Mouse (Mus musculus) ovary, postnatal 10 days (tissue): ENCODE data around the gene Tctn3.

ENCODE experiments used
- DNase-seq: peaks from one replicate; pipeline ENCODE4 v3.0.0; 2022; ENCODE audit warnings: low spot score

The Tctn3 gene

GRCm38 (mm10) chr19:40611830-40612506 is at the start of gene Tctn3, which contains the start of gene Entpd1:
TSS of gene Tctn3 (minus strand) at chr19:40612233.
TSS of gene Entpd1 (plus strand) at chr19:40612366.
- peak; percentile 88 for DNase-seq

DNA sequence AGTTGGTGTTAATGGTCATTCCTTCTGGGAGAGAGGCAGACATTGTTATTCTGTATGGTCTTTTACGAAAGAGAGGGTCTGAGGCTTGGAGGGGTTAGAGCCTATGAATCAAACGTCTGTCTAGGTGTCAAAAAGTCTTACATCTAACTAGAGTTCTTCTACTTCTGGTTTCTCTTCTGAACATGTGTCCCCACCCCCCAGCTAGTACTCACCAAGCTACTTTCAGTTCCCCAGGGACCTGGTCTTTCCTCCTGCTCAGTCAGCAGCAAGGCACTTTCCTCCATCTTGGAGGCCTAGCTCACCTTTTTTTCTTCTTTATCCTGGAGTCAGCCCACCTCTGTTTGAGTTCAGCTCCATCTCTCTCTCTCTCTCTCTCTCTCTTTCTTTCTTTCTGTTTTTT is 49.1 kb upstream of the Tctn3 start:
- DNase-seq = no peak

GRCm38 (mm10) chr19:40660510-40660909 is 48.5 kb upstream of the Tctn3 start:
- no peak for DNase-seq

GRCm38 (mm10) chr19:40659651-40660478 is 47.8 kb upstream of the Tctn3 start:
- DNase-seq = no peak

GRCm38 (mm10) chr19:40658935-40659334 is 46.9 kb upstream of the Tctn3 start:
- no peak for DNase-seq

DNA sequence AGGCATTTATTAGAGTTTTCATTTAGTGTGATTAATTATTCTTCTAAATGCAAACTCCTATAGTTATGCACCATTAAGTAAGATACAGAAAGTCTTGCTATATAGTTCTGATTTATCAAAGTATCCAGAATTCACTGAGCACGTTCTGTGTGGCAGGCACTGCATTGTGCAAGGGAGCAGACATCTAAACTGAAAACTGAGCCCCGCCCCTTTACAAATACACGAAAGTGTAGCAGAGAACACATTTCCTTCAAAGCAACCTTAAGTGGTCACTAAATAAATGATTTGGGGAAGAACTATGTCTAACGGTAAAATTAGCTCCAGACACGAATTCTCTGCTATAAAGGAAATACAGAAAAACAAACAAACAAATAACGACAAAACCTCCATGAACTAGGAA is 46.2 kb upstream of the Tctn3 start:
- DNase-seq = no peak

GRCm38 (mm10) chr19:40656207-40656606 is 44.2 kb upstream of the Tctn3 start:
- DNase-seq = no peak

GRCm38 (mm10) chr19:40650090-40650489 is 38.1 kb upstream of the Tctn3 start:
- no peak for DNase-seq

DNA sequence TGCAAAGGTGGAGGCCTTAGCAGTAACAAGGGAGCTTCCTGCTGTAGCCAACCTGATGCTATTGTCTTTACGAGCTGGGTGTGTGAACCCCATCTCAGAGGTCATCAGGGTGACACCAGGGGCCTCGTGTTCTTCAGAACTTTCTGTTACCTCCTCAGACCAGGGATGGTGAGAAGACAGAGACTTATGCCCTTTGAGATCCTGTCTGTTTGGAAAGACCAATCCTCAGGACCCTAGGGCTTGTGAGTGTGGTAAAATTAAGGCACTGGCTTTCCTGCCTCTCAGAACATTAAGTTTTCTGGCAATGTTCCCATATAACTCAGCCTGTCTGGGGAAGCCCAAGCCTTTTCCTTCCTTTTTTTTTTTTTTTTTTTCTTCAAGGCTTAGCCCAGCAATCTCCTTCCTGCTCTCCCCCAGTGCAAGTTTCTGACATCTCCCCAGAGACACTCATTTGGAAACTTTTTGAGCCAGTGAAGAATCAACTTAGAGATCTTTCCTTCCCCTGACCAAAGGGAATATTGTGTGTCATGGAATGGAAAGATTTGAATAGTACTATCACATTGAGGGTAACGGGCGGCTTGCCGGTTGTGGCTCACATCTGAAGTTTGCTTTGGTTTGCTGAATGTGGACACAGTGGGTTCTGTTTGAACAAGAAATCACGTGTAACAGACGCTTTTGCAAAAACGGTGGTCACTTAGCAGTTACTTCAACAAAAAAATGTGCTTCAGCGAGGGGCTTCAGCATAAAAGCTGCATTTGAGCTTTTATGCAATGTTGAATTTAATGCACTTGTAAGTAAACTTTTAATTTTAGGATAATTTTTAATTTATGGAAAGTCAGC is 35.5 kb upstream of the Tctn3 start:
- DNase-seq = no peak

GRCm38 (mm10) chr19:40646379-40646778 is 34.3 kb upstream of the Tctn3 start:
- no peak for DNase-seq

- DNase-seq = no peak
Measured at GRCm38 (mm10) chr19:40643846-40644245, 31.8 kb upstream of the Tctn3 start.

- no peak for DNase-seq
Measured at GRCm38 (mm10) chr19:40640799-40641198, 28.8 kb upstream of the Tctn3 start.

DNA sequence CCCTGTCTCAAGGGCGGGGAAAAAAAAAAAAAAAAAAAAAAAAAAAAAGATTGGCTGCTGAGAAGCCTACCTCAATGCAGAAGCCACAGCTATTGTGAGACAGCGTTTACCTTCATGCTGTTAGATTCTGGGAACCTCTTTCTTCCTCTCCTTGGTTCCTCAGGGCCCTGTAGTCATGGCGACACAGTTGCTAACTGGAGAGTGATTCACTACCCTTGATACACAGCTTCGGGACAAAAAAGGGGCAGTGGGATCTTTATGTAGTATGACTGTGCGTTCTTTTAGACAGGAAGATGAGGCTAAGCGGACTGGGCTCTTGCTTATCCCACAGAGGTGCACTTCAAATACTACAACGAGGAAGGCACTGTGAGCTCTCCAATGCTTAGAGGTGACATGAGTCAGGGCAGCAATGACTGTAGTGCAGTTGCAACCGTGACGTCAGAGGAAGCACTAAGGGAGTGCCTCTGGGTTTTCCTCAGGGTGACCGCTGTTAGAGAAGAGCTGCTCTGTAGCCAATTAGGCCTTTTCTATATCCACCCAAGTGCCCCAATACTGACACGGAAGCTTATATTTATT is 27.8 kb upstream of the Tctn3 start:
- DNase-seq = no peak

GRCm38 (mm10) chr19:40638582-40638981 is 26.5 kb upstream of the Tctn3 start:
- no peak for DNase-seq

DNA sequence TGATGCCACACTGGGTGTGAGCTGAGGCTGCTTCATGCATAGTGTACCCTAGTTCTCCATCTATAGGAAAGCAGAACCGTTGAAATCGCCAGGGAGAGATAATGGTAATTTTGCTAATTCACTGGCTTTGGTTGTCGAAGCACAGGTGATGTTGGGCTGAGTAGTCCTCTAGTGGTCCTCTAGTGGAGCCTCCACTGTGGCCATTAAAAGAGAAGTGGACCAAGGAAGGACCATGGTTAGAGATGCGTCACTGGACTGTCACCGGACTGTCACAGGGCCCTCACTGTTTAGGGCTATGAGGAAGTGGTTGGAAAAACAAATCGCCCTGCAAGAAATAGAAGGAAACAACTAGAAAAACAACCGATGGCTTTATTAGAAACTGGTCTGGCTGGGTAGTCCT is 25.6 kb upstream of the Tctn3 start:
- no peak for DNase-seq

DNA sequence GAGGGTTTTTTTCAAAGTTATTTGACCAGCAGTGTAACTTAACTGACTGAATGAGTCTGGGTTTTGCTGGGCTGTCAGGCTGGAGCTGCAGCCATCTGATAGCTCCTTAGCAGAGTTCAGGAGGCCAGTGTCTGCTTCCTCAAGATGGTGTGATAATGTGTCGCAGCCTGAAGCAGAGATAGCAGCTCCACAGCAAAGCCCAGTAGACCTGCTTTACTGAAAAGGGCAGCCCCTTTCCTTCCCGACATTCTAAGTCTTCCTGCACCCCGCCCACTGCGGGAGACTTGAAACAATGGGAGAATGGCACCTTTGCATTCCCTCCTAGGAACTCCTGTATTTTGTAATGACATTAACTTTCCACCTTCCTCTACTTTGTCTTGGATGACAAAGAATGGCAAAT is 25.1 kb upstream of the Tctn3 start:
- no peak for DNase-seq

GRCm38 (mm10) chr19:40633144-40633543 is 21.1 kb upstream of the Tctn3 start:
- no peak for DNase-seq

DNA sequence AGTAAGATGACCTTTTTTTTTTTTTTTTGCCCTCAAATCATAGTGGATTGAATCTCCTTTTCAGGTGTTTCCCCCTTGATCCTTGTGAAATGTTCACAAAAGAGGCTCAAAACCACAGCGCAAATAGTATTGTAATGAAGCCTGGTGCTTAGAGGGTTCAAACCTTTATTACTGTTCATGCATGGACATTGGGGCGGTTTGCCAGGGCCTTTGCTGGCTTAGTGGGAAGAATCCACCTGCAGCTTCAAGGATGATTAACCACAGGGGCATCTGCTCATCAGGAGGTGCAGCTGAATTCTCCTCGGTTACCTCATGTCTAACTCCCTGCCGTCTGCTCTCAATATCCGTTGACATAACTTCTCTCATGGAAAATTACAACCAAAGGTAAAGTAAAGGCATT is 20.6 kb upstream of the Tctn3 start:
- DNase-seq = no peak

- DNase-seq = no peak
Measured at GRCm38 (mm10) chr19:40632193-40632592, 20.2 kb upstream of the Tctn3 start.

DNA sequence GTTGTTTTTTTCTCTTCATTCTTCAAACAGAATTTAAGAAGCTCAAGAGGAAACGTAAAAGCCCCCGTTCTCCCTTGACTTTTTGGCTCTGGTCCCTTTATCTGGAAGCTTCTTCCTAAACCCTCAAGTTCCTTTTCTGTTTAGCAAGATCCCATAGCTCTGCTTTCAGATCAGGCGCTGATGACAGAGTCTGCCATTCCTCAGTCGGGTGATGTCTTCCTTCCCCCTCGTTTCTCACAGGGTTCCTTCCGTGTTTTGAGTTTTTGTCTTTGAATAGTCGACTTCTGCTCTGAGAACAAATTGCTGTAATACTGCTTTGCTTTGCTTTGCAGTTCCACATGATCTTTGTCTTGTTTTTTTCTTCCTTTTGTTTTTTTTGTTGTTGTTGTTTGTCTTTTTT is 18.6 kb upstream of the Tctn3 start:
- no peak for DNase-seq

DNA sequence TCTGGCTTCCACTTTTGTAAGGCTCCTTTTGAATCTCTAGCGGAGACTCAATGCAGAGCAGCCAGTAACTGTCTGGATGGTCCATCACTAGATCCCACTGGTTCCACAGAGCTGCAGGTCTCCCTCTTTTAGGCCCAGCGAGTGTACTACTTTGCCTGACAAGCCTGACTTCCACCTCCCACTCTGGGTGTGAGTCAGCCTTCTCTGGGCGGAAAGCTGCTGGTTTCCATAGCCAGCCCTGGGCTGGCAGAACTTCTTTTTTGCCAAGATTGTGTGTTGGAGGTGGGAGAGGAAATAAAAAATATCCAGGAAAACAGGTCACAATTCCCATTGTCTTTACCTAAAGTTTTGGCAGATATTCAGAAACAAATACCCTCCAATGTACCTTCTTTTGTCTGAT is 18.1 kb upstream of the Tctn3 start:
- DNase-seq = no peak

DNA sequence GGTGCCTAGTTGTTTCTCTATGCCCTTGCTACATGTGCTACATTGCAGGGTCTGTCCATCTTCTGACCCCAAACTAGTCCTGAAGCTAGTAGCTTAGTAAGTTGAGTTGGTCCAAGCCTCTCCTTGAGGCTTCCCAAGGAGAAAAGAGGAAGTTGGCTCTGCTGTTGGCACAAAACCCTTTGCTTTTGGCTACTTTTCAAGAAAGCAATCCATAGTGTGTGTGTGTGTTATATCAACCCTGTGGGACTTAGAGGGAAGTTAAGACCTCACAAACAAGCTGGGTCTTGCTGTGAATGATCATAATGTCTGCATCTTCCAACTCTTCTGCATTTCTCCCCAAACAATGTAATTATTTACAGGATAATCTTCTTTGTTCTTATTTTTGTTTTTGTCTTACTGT is 16.9 kb upstream of the Tctn3 start:
- DNase-seq = no peak
